Mouse (Mus musculus): ENCODE results near the gene Gm20388.

The Gm20388 gene

GRCm38 (mm10) chr8:120828279-120828678, 917.6 kb downstream of the Gm20388 start:
- peak in 1 of 2 experiments; percentile 70 for DNase-seq

- DNase-seq = peak; percentile 82 to 92
Measured at GRCm38 (mm10) chr8:120830661-120831060, 920.0 kb downstream of the Gm20388 start.

- DNase-seq = peak; percentile 75 to 85
Measured at GRCm38 (mm10) chr8:120832022-120832421, 921.4 kb downstream of the Gm20388 start.

DNA sequence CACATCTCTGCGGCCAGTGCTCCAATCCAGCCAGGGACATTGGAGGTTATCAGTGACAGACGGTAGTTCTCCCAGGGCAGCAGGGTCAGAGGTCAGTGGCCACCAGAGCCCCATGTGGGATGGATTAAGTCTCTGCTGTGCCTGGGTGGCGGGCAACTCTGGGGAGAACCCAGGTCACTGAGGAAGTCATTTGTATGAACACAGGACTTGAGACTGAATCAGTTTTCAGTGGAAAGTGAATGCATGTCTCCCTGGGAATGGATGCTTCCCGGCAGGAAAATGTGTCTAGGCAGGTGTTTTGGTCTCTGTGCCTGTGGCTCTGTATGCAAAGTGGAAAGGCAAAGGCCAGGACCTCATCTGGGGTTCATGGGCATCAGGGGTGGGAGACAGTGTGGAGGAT, 922.6 kb downstream of the Gm20388 start:
- DNase-seq = no peak

DNA sequence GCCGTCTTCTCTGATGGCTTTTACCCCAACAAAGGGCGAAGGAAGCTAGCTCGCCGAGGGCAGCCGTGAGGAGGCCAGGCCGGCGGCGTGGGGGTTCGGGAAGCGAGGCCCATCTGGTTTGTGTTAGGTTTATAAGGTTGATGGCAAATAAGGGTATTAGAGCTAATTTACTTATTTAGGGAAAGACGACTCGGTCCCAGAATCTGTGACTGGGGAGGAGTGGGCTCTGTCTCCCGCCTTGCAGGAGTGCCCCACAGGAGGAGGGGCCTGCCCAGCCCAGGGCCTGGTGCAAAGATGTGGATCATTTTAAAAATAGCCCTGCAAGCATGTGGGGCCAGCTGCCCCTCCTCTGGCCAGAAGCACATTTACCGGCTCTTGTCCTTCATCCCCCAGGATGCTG, 928.4 kb downstream of the Gm20388 start:
- no peak for DNase-seq

DNA sequence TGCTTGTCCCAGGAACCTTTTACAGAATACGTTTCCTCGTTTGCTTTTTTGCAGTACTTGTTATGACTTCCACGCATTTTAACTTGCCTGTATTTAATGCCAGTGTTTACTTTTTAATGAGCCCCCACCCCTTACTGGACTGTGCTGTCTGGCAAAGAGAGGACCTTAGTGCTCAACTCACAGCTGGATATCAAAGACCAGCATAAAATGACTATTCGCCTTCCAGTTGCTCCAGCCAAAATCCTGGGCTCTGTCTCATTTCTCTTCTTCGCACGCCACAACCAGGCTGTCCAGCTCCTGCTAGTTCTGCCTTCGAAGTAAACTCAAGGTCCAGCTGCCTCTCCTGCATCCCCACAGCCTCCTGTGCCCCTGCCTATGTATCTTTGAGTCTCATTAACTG, 932.4 kb downstream of the Gm20388 start:
- no peak for DNase-seq

- no peak for DNase-seq
Measured at GRCm38 (mm10) chr8:120846018-120846417, 935.4 kb downstream of the Gm20388 start.

DNA sequence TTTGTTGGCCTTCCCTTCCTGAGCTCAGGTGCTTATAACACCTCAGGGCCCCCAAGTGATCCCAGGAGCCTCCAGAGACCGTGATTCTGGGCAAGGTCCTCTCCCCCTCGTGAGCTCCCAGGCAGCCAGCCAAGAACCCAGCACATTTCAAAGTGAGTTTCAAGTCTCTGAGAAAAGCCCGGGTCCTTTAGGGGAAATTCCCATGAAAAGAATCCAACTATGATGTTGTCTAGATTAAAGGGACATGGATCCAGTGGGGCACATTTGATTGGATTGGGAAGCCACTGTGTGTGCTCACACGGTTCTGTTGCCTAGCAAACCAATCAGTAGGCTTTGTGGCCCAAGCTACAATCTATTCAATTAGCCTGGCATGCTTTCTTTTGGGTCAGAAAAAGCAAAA, 936.6 kb downstream of the Gm20388 start:
- no peak for DNase-seq

- no peak for DNase-seq
Measured at GRCm38 (mm10) chr8:120847735-120848134, 937.1 kb downstream of the Gm20388 start.

GRCm38 (mm10) chr8:120848434-120848833, 937.8 kb downstream of the Gm20388 start:
- DNase-seq = no peak

GRCm38 (mm10) chr8:120851411-120851810, 940.8 kb downstream of the Gm20388 start:
- peak in 1 of 2 experiments; percentile 53 for DNase-seq

GRCm38 (mm10) chr8:120859881-120860280, 949.2 kb downstream of the Gm20388 start:
- DNase-seq = peak in 1 of 2 experiments; percentile 52

DNA sequence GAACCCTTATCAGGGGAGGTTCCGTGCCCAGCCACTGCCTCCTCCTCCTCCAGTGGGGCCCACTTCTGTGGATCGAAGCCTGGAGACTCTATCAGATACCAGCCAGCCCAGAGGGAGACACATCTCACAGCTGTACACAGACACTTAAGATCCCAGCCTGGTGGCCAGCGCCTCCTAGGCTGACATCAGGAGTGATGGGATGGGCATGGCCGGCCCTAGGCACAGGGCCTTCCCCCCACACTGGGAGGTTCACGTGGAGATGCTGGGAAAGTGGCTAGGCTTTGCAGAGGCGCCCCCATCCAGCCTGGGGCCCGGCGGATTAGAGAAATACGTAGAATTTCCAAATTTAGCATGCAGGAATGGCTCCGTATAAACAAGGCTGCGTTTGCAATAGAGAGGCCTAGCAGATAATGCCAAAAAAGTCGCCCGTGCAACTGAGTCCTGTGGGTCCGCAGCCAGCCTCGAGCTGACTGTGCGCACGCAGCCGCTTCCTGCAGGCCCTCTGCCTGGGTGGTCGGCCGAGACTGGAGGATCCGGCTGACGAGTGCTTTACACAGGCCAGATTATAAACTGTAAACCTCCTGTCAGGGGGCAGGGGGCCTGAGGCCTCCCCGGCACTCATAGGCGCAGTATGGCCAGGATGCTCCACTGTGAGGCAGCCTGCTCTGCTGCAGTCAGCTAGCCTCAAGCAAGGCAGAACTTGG, 949.9 kb downstream of the Gm20388 start:
- peak; percentile 76 to 90 for DNase-seq

GRCm38 (mm10) chr8:120863683-120864082, 953.0 kb downstream of the Gm20388 start:
- DNase-seq = peak; percentile 65 to 74

GRCm38 (mm10) chr8:120867386-120867785, 956.7 kb downstream of the Gm20388 start:
- DNase-seq = no peak

DNA sequence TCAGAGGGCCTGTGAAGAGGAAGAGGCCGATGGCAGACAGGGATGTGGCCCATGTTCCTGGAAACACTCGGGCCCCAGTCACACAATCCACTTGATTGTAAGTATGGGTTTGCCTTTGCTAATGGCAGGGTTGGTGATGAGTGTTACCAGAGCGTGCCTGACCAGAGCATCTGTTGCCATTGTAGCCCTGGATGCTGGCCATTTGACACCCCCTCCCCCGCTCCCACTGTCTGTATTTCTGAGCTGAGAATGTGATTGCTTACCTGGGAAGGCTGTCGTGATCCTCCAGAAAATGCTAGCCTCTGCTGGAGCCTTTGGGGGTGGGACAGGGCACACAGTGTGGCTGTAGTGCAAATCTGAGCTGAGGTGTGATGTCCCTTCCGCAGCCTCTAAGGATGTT, 962.0 kb downstream of the Gm20388 start:
- DNase-seq = no peak

DNA sequence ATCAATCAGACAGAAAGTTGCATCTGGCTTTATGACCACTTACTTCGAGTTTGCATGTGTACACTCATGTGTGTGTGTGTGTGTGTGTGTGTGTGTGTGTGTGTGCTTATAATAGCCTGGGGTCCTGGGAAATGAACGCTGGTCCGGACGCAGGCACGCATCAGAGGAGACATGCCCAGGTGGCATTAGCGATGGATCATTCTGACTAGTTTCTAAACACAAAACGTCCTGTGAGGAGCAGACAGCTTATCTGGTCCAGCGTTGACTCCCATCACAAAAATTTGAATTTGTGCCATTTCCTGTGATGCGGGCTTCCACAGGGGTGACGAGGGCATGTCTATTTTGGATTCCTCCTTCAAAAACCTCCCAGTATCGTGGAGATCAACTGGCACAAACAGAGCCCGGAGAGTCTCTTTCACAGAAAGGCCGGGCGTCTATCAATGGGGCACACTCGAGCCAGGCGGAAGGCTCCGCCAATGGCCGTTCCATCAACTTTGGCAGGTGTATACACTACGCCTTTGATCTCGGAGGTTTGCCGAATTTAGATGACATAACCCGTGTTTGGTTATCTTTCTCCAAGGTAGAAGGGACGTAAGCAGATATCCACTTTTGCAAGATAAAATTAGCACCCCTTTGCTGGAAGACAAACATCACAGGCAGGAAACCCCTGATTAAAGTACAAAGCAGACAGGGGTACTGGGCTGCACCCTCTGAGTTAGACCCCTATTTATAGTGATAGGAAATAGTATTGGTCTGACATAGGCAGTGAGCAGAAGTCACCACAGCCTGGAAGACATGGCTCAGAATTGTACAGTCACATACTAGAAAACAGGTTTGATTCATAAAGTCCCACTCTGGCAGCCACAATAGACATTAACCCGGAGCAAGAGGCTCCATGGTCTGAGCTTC, 965.6 kb downstream of the Gm20388 start:
- peak; percentile 72 to 87 for DNase-seq

DNA sequence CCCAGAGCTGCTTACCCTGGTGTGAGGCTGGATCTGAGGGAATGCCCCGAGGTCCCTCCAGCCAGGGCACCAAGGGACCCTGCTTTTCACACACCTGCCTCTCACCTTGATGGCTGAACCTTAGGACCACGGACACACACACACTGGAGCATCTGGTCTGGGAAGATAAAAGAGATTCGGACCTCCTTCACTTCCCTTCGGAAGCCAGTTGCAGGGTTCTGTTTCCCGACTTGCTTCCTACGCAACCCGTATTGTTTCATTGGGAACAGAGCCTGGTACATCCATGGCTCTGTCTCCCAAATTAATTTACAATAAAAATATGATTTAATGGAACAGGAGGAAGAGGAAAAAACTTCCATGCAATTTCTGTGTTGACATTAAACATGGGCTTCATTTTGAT, 966.4 kb downstream of the Gm20388 start:
- peak in 1 of 2 experiments; percentile 56 for DNase-seq

DNA sequence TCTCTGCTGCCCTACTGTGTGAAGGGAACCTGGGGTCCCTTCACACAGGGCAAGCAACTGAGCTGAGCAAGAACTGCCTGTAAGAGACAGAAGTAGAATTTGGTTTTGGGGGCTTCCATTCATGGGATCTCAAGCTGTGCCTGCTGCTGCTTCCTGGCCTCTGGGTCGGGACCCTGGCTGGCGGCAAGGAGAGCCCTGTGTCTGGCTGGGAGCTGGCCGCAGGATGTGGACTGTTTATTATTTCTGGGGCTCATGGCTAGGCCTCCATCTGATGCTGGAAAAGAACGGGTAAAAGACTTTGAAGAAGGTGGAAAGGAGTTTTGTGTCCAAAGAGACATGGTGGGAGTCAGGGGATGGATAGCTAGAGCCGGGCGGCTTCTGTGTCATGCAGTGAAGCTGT, 969.3 kb downstream of the Gm20388 start:
- DNase-seq = peak; percentile 54 to 74

DNA sequence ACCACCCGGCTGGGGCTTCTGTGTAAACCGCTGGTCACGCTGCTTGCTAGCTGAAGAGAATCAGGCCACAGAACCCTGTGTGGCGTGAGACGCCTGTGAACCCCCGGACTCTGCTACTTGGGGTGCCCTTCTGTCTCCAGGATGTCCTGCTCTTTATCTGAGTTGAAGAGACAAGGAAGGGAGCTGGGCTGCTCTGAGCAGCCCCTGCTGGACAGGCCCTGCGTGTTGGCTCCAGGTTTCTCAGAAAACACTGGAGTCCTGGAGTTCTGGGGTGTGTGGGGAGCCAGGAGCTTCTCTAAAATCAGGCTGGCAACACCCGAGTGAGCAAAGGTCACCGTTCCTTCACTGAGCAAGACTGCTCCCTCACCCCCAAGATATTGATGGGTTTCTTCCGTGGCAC, 971.0 kb downstream of the Gm20388 start:
- no peak for DNase-seq

DNA sequence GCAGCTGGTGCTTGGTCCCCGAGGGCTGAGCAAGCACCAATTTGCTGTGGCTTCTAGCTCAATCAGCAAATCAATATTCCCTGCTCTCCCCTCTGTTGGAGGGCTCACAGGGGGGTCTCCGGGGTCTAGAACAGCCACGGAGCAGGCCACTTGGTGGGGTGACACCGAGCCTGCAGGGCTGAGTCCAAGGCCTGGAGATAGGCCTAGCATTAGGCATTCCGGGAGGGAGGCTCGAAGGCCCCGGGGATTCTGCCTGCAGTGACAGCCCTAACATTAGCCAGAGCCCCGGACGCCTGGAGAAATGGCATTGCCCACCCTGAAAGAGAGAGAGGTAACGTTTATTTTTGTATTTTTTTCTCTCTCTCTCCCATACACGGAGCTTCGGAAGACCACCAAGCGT, 972.0 kb downstream of the Gm20388 start:
- no peak for DNase-seq

DNA sequence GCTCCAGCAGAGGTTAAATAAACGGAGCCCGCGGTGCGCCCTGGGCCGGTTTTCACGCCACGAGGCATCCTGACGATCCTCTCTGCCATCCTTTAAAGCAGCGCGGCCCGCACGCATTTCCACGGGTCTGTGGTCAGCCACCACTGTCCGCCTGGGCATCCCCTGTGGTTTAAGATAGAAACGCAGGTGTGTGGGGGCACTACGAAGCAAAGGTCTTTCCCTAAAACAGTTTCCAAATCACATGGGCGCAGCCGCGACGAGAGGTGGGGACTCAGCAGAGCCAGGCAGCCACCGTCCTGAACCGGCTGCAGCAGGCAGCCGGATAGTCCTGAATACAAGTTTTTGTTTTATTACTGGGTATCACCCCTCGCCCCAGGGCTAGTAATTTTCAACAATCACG, 972.7 kb downstream of the Gm20388 start:
- DNase-seq = peak in 1 of 2 experiments; percentile 33

- no peak for DNase-seq
Measured at GRCm38 (mm10) chr8:120883853-120884252, 973.2 kb downstream of the Gm20388 start.

- peak in 1 of 2 experiments; percentile 29 for DNase-seq
Measured at GRCm38 (mm10) chr8:120884881-120885280, 974.2 kb downstream of the Gm20388 start.
